ENCODE assay signal across 19 mouse cellular contexts in the genomic region with DNA sequence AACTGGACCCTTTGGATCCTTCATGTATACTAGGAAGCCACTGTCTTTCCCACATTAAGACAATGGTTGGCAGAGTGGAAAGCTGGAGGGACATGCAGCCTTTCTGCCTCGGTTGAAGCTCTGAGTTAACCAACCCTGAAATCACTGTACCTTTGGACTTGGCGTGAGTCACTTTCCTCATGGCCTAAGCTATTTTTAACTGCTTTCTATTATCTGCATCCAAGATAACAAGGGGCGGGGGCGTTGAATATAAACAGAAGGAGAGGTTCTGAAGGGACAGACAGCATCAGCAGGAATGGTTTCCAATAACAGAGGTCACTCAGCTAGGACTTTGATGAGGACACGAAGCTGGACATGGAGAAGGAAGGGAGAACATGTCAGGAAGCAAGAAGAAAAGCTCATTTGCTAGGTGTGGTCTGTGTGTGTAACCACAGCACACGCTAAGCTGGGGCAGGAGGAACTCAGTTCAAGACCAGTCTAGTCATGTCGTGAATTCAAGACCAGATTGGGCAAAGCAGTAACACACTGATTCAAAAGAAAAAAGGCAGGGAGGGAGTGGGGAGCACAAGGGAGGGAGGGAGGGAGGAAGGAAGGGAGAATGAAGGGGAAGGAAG.
DNase-seq lines count a peak whose midpoint lies in the region; ATAC-seq and TF ChIP-seq lines count a peak whose summit lies in the region.
"Had no signal": no experiment of that assay in that cellular context is flagged by ENCODE, and none has a peak within 500 bp of the region (broad histone marks: within the 10 kb centered on the region; RNA-seq: fewer than 3 reads in every experiment).

No protein-coding gene starts in this region.

- no peak overlapping the region for H3K27ac ChIP-seq in heart, postnatal 0 days (ENCODE audit: low read depth)
- H3K27ac ChIP-seq in stomach, postnatal 0 days (replicated peaks) = 0 out of 2 replicates have a peak overlapping the region, but pooled peaks have one; percentile 3
- H3K27ac ChIP-seq: hindbrain, embryonic 15.5 days; left cerebral cortex, adult 2 months; limb, embryonic 13.5 days; lung, embryonic 15.5 days; midbrain, embryonic 10.5 days had no signal

- H3K4me3 ChIP-seq in heart, postnatal 0 days (ENCODE audit: low read depth, low read length) = no peak overlapping the region
- H3K4me3 ChIP-seq in stomach, postnatal 0 days (ENCODE audit: low read depth, low read length) = no peak overlapping the region
- H3K4me3 ChIP-seq: hindbrain, embryonic 15.5 days; left cerebral cortex, adult 2 months; limb, embryonic 13.5 days; lung, embryonic 15.5 days; midbrain, embryonic 10.5 days; myocyte had no signal

- intact Hi-C loops in heart, postnatal 14 days (cut with DNase I) = no loop called here

- no peaks in the 10 kb centered on the region for H3K9me3 ChIP-seq in heart, postnatal 0 days (replicated peaks; ENCODE audit: control insufficient read depth, low read length)
- no peaks in the 10 kb centered on the region for H3K9me3 ChIP-seq in stomach, postnatal 0 days (ENCODE audit: control insufficient read depth, low read length)
- H3K9me3 ChIP-seq: hindbrain, embryonic 15.5 days; lung, embryonic 15.5 days had no signal

- peak; percentile 71; the same call in 1 of the 2 replicates for TF ChIP-seq EP300 in heart, postnatal 0 days (IDR thresholded peaks at IDR 0.05; ENCODE audit: low read depth)
- TF ChIP-seq EP300 in stomach, postnatal 0 days (optimal IDR thresholded peaks at IDR 0.05) = no peak

- no peak for TF ChIP-seq CTCF in heart, postnatal 0 days (IDR thresholded peaks at IDR 0.05; ENCODE audit: low read depth)
- no peak for TF ChIP-seq CTCF in stomach, postnatal 0 days (IDR thresholded peaks at IDR 0.05; ENCODE audit: low read depth)

- H3K36me3 ChIP-seq in heart, postnatal 0 days (replicated peaks; ENCODE audit: control insufficient read depth, insufficient read depth, low read length) = no peaks in the 10 kb centered on the region
- no peaks in the 10 kb centered on the region for H3K36me3 ChIP-seq in stomach, postnatal 0 days (ENCODE audit: control insufficient read depth, insufficient read depth, low read length)
- H3K36me3 ChIP-seq: hindbrain, embryonic 15.5 days; limb, embryonic 13.5 days; lung, embryonic 15.5 days; midbrain, embryonic 10.5 days had no signal

- H3K4me2 ChIP-seq in heart, postnatal 0 days (ENCODE audit: low read depth, low read length) = no peak overlapping the region
- H3K4me2 ChIP-seq in stomach, postnatal 0 days (replicated peaks; ENCODE audit: low read depth) = no peak overlapping the region
- H3K4me2 ChIP-seq: hindbrain, embryonic 15.5 days; limb, embryonic 13.5 days; lung, embryonic 15.5 days had no signal

- ATAC-seq in heart, postnatal 0 days (ENCODE audit: insufficient read depth, low read depth) = peak; percentile 36; the same call in 1 of the 2 replicates
- peak; percentile 88 for ATAC-seq in stomach, postnatal 0 days (ENCODE audit: low FRiP score, low TSS enrichment)
- no peak for ATAC-seq in frontal cortex, adult (ENCODE audit: low TSS enrichment)
- ATAC-seq: forebrain, embryonic 14.5 days had no signal

- no peaks in the 10 kb centered on the region for H3K27me3 ChIP-seq in heart, postnatal 0 days (ENCODE audit: control insufficient read depth, insufficient read depth, low read length)
- H3K27me3 ChIP-seq in stomach, postnatal 0 days (ENCODE audit: control insufficient read depth, insufficient read depth, low read length) = no peaks in the 10 kb centered on the region
- H3K27me3 ChIP-seq: hindbrain, embryonic 15.5 days; limb, embryonic 13.5 days; lung, embryonic 15.5 days had no signal

- peaks cover 12% of the 10 kb centered on the region; the same call in 1 of the 2 replicates for H3K4me1 ChIP-seq in heart, postnatal 0 days (ENCODE audit: control insufficient read depth, insufficient read depth)
- H3K4me1 ChIP-seq in stomach, postnatal 0 days (replicated peaks; ENCODE audit: control insufficient read depth, insufficient read depth) = no peaks in the 10 kb centered on the region
- H3K4me1 ChIP-seq: hindbrain, embryonic 15.5 days; midbrain, embryonic 10.5 days had no signal

- DNase-seq in heart, adult 8-10 months (ENCODE audit: low spot score) = peak; percentile 27
- DNase-seq in heart, postnatal 14 days = no peak
- DNase-seq in lung, postnatal 36 days = peak; percentile 56
- no peak for DNase-seq in lung, postnatal 14 days
- DNase-seq in heart, postnatal 0 days (ENCODE audit: low spot score) = peak; percentile 75
- peak; percentile 69 for DNase-seq in stomach, postnatal 0 days (ENCODE audit: low spot score)
- no peak for DNase-seq in urinary bladder, postnatal 14 days (ENCODE audit: low spot score)
- DNase-seq: cerebellum, adult 11 months; gastrocnemius, postnatal 14 days; right cerebral cortex, adult 18-20 months; thymus, postnatal 14 days had no signal

- 10% methylated on average over 7 of the region's 7 CpGs for WGBS in heart, postnatal 0 days
- 23% methylated on average over 7 of the region's 7 CpGs for WGBS in stomach, postnatal 0 days

- no peak overlapping the region for H3K9ac ChIP-seq in heart, postnatal 0 days (replicated peaks; ENCODE audit: low read depth, low read length)
- no peak overlapping the region for H3K9ac ChIP-seq in stomach, postnatal 0 days (ENCODE audit: low read length)
- H3K9ac ChIP-seq: hindbrain, embryonic 15.5 days; limb, embryonic 13.5 days; lung, embryonic 15.5 days had no signal

Comparison
In these comparisons a context has a peak if more than half of its experiments do, and no peak if none do; other contexts are left out.
1. DNase-seq: peak in heart, adult 8-10 months (single experiment), lung, postnatal 36 days (single experiment), heart, postnatal 0 days (single experiment) and stomach, postnatal 0 days (single experiment); none in heart, postnatal 14 days (0 of 2), lung, postnatal 14 days (single experiment) and urinary bladder, postnatal 14 days (single experiment).